11 mouse cellular contexts compared by ENCODE assay signal in genomic region chr2:91461341-91461740, GRCm38 (mm10). TPM values are rescaled to one million over a fixed set of nuclear protein-coding genes. Genes with fewer than 3 reads are reported as not detected.
DNase-seq lines count a peak whose midpoint lies in the region; ATAC-seq and TF ChIP-seq lines count a peak whose summit lies in the region.
"Had no signal": no experiment of that assay in that cellular context is flagged by ENCODE, and none has a peak within 500 bp of the region (broad histone marks: within the 10 kb centered on the region; RNA-seq: fewer than 3 reads in every experiment).

No protein-coding gene starts in this region.

- no peak for TF ChIP-seq CTCF in lung, embryonic 14.5 days (IDR thresholded peaks at IDR 0.05; ENCODE audit: low read depth)

- H3K4me3 ChIP-seq in lung, embryonic 14.5 days (ENCODE audit: low read depth, low read length): no peak overlapping the region
- no peak overlapping the region for H3K4me3 ChIP-seq in intestine, embryonic 16.5 days (ENCODE audit: low read length)
- H3K4me3 ChIP-seq: megakaryocyte, embryonic 14.5 days had no signal

- no peaks in the 10 kb centered on the region for H3K36me3 ChIP-seq in lung, embryonic 14.5 days (ENCODE audit: insufficient read depth)
- no peaks in the 10 kb centered on the region; the same call in 1 of the 2 replicates for H3K36me3 ChIP-seq in intestine, embryonic 16.5 days (ENCODE audit: control insufficient read depth, insufficient read depth, low read length)

- no peaks in the 10 kb centered on the region for H3K27me3 ChIP-seq in lung, embryonic 14.5 days (ENCODE audit: insufficient read depth, low read length)
- H3K27me3 ChIP-seq in intestine, embryonic 16.5 days (replicated peaks; ENCODE audit: control insufficient read depth, insufficient read depth, low read length): no peaks in the 10 kb centered on the region

- no peak for DNase-seq in lung, embryonic 14.5 days
- DNase-seq in lung, postnatal 25 days (ENCODE audit: low spot score): no peak
- peak; percentile 39 to 44 for DNase-seq in heart, adult 9 months (ENCODE audit: low spot score in 2 of 2)
- peak; percentile 79 for DNase-seq in skeletal muscle tissue, adult 2 months (ENCODE audit: low read depth, low spot score)
- DNase-seq in layer of hippocampus, postnatal 14 days (ENCODE audit: low spot score in 2 of 2): no peak
- DNase-seq in kidney, postnatal 14 days: no peak
- DNase-seq: cerebellum, adult 11 months; right cerebral cortex, postnatal 14 days had no signal

- H3K27ac ChIP-seq in lung, embryonic 14.5 days (ENCODE audit: low read depth): peak overlapping the region; percentile 33; the same call in 1 of the 2 replicates
- peak overlapping the region; percentile 75 for H3K27ac ChIP-seq in intestine, embryonic 16.5 days (ENCODE audit: low read length)

- H3K9ac ChIP-seq in lung, embryonic 14.5 days: peak overlapping the region; percentile 11; the same call in 1 of the 2 replicates
- H3K9ac ChIP-seq in intestine, embryonic 16.5 days (ENCODE audit: low read depth, low read length): peak overlapping the region; percentile 49

- H3K9me3 ChIP-seq in lung, embryonic 14.5 days (ENCODE audit: low read depth, low read length): no peaks in the 10 kb centered on the region
- no peaks in the 10 kb centered on the region for H3K9me3 ChIP-seq in intestine, embryonic 16.5 days (ENCODE audit: control insufficient read depth, low read length)

- H3K4me1 ChIP-seq in lung, embryonic 14.5 days (ENCODE audit: insufficient read depth): peaks cover 27% of the 10 kb centered on the region
- peaks cover 37% of the 10 kb centered on the region for H3K4me1 ChIP-seq in intestine, embryonic 16.5 days (ENCODE audit: control insufficient read depth, insufficient read depth, low read length)

- 38% methylated on average over 3 of the region's 3 CpGs for WGBS in lung, embryonic 14.5 days
- WGBS in intestine, embryonic 16.5 days: 45% methylated on average over 3 of the region's 3 CpGs

- H3K4me2 ChIP-seq in lung, embryonic 14.5 days: peak overlapping the region; percentile 7; the same call in 1 of the 2 replicates
- peak overlapping the region; percentile 37 for H3K4me2 ChIP-seq in intestine, embryonic 16.5 days (ENCODE audit: low read depth, low read length)

- no peak for ATAC-seq in lung, embryonic 14.5 days (ENCODE audit: insufficient read depth)
- no peak for ATAC-seq in intestine, embryonic 16.5 days
- ATAC-seq: inflammation-experienced regulatory T-cells, adult 6 months had no signal

RNA-seq across cellular contexts. Expression of gene Lrp4, which starts 4.0 kb away (rescaled TPM):
- polyA plus RNA-seq in lung, embryonic 14.5 days (2014; fragmentation: Nextera tagmentation; extraction: Ambion mirVana): 7.6 TPM in 2 replicates
- 8.2 and 8.3 TPM in 2 replicates for polyA plus RNA-seq in intestine, embryonic 16.5 days (2015; fragmentation: Nextera tagmentation; extraction: Ambion mirVana)
- total RNA-seq in layer of hippocampus, postnatal 14 days (2021): 10 to 100 TPM; 38.0 to 40.2 TPM

RNA-seq across cellular contexts. Expression of gene 1110051M20Rik, which starts 16.8 kb away (rescaled TPM):
- polyA plus RNA-seq in lung, embryonic 14.5 days (2014; fragmentation: Nextera tagmentation; extraction: Ambion mirVana): 73.3 and 73.4 TPM in 2 replicates
- 34.6 and 36.0 TPM in 2 replicates for polyA plus RNA-seq in intestine, embryonic 16.5 days (2015; fragmentation: Nextera tagmentation; extraction: Ambion mirVana)
- total RNA-seq in layer of hippocampus, postnatal 14 days (2021): 100 to 1,000 TPM in 1 of 2 experiments, 10 to 100 TPM in 1; 90.8 to 106 TPM

Comparison
In these comparisons a context has a peak if more than half of its experiments do, and no peak if none do; other contexts are left out.
1. DNase-seq: peak in heart, adult 9 months (2 of 2) and skeletal muscle tissue, adult 2 months (single experiment); none in lung, embryonic 14.5 days (single experiment), lung, postnatal 25 days (single experiment), layer of hippocampus, postnatal 14 days (0 of 2) and kidney, postnatal 14 days (single experiment).